Mouse (Mus musculus) kidney, adult 2 months (tissue): ENCODE data around the gene Det1.

ENCODE experiments used
- CTCF ChIP-seq: fragments of 200-500 bp; conservative IDR thresholded peaks from 2 replicates; pipeline ENCODE4 v1.5.1; 2011; ENCODE audit warnings: low read depth, mild to moderate bottlenecking, control low read depth, low read length, moderate library complexity, mixed read lengths; ENCODE audit not compliant: insufficient read depth, insufficient read length
- POLR2A ChIP-seq: fragments of 200-500 bp; IDR thresholded peaks from one replicate; pipeline ENCODE4 v1.6.1; 2011; ENCODE audit warnings: low read depth, low read length, control low read depth

GRCm38 (mm10) chr7:78827749-78828362 lies 19.2 kb downstream of the Det1 start:
- no peak for TF ChIP-seq CTCF
- TF ChIP-seq POLR2A = no peak
